Mouse (Mus musculus): ENCODE measurements around the gene Zfp512.

DNA sequence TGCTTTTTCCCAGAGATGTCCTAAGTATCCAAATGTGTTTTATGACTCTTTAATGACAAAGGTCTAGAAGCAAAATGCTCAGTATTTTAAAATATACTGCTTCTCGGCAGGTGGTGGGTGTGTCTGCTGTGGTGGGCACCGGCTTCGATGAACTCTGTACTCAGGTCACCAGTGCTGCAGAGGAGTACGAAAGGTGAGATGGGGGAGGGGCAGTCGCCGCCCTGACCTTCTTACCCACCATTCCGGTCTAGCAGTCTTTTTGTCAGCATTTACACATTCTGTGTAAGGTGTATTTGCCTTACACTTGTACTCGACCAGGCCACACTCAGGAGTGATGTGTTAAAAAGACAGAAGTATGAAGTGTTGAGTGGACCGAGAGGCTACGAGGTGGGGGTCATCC is 52.6 kb downstream of the Zfp512 start:
- TF ChIP-seq CTCF (IDR thresholded peaks at IDR 0.05; ENCODE audit: borderline replicate concordance, insufficient read depth, low read length) = no peak
- TF ChIP-seq POLR2A (IDR thresholded peaks at IDR 0.05; ENCODE audit: low read depth, low read length) = no peak
